Mouse (Mus musculus) layer of hippocampus, adult 11-12 months (tissue): Measurements from ENCODE around the gene Defb28.

Experiments used
- DNase-seq: peaks from one replicate; pipeline ENCODE4 v3.0.0; 2022; ENCODE audit warnings: low spot score

Defb28 gene

GRCm38 (mm10) chr2:152569038-152569437 is 51.0 kb downstream of the Defb28 start, which contains the start of gene Gm17416:
Gene Gm17416, plus strand, starts transcription at chr2:152569338.
- no peak for DNase-seq

DNA sequence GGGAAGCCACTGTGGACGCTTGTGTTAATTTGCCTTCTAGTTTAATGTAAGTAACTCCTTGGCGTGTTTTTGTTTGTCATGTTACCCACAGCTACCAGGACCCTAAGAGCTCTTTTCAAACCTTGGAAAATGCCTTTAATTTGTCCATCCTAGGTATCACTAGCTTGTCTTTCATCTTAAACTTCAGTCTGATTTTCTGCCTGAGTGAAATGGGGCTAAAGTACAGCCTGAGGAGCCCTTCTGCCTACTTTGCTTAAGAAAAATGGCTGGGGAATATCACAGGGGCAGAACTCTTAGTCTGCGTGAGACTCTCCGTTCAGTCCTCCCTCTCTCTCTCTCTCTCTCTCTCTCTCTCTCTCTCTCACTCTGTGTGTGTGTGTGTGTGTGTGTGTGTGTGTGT is 51.8 kb downstream of the Defb28 start:
- DNase-seq, result no peak

DNA sequence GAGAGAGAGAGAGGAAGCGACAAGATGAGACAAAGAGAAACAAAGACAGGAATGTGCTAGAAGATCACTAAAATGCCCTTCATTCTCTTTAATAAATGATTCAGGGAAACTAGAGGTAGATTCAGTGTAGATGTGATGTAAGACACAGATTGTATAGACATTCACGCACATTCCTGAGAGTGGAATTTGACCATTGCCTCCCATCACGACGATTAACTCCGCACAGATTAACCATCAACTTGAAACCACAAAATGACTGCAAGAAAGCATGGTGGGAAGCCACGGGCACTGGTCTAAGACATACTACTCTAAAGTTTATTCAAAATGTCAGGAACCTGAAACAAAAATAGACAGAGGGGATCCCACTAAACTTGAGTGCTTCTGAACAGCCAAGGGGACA is 52.3 kb downstream of the Defb28 start:
- DNase-seq, result no peak
